Mouse (Mus musculus): ENCODE results near the gene Lats1. TPM values are rescaled to one million over a fixed set of nuclear protein-coding genes. Genes with fewer than 3 reads are reported as not detected.

Gene Lats1
- polyA plus RNA-seq, 1 experiment from 2014 or later: 10.6 TPM

GRCm38 (mm10) chr10:7710121-7710520, 29.1 kb downstream of the Lats1 start:
- Histone ChIP-seq H3K27me3 (ENCODE audit: control insufficient read depth, insufficient read depth, low read depth, low read length) (no peaks in the 10 kb centered on the region), H3K27ac (ENCODE audit: low read length) (no peak overlapping the region), H3K9me3 (replicated peaks; ENCODE audit: control insufficient read depth, low read length, poor library complexity, severe bottlenecking) (no peaks in the 10 kb centered on the region), H3K36me3 (ENCODE audit: control insufficient read depth, insufficient read depth, low read length) (peaks cover 30% of the 10 kb centered on the region), H3K4me3 (ENCODE audit: low read depth, low read length) (no peak overlapping the region), H3K9ac (ENCODE audit: low read depth, low read length) (no peak overlapping the region), H3K4me1 (ENCODE audit: control insufficient read depth, insufficient read depth, low read length) (no peaks in the 10 kb centered on the region), H3K4me2 (ENCODE audit: low read length) (no peak overlapping the region)
- 92% methylated on average over 5 of the region's 5 CpGs for WGBS
- ATAC-seq: no peak

DNA sequence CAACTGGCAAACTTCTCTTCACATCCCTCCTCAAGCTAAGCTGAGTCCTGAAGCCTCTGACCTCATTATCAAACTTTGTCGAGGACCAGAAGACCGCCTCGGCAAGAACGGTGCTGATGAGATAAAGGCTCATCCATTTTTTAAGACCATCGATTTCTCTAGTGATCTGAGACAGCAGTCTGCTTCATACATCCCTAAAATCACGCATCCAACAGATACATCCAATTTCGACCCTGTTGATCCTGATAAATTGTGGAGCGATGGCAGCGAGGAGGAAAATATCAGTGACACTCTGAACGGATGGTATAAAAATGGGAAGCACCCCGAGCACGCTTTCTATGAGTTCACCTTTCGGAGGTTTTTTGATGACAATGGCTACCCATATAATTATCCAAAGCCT, 31.5 kb downstream of the Lats1 start:
- Histone ChIP-seq H3K27me3 (ENCODE audit: control insufficient read depth, insufficient read depth, low read depth, low read length) (no peaks in the 10 kb centered on the region), H3K4me2 (ENCODE audit: low read length) (no peak overlapping the region), H3K9ac (ENCODE audit: low read depth, low read length) (no peak overlapping the region), H3K9me3 (replicated peaks; ENCODE audit: control insufficient read depth, low read length, poor library complexity, severe bottlenecking) (no peaks in the 10 kb centered on the region), H3K4me1 (ENCODE audit: control insufficient read depth, insufficient read depth, low read length) (no peaks in the 10 kb centered on the region), H3K4me3 (ENCODE audit: low read depth, low read length) (no peak overlapping the region), H3K36me3 (ENCODE audit: control insufficient read depth, insufficient read depth, low read length) (peaks cover 24% of the 10 kb centered on the region), H3K27ac (ENCODE audit: low read length) (no peak overlapping the region)
- 94% methylated on average over 13 of the region's 13 CpGs for WGBS
- ATAC-seq: no peak

- WGBS: 75% methylated on average over 7 of the region's 7 CpGs
- no peak overlapping the region for H3K4me2 ChIP-seq (ENCODE audit: low read length)
- no peak overlapping the region for H3K4me3 ChIP-seq (ENCODE audit: low read depth, low read length)
- ATAC-seq: no peak
- H3K36me3 ChIP-seq (ENCODE audit: control insufficient read depth, insufficient read depth, low read length): peaks cover 20% of the 10 kb centered on the region
- no peaks in the 10 kb centered on the region for H3K9me3 ChIP-seq (replicated peaks; ENCODE audit: control insufficient read depth, low read length, poor library complexity, severe bottlenecking)
- no peak overlapping the region for H3K9ac ChIP-seq (ENCODE audit: low read depth, low read length)
- no peaks in the 10 kb centered on the region for H3K27me3 ChIP-seq (ENCODE audit: control insufficient read depth, insufficient read depth, low read depth, low read length)
- no peak overlapping the region for H3K27ac ChIP-seq (ENCODE audit: low read length)
- no peaks in the 10 kb centered on the region for H3K4me1 ChIP-seq (ENCODE audit: control insufficient read depth, insufficient read depth, low read length)
Observed at GRCm38 (mm10) chr10:7715056-7715455, 34.0 kb downstream of the Lats1 start.

DNA sequence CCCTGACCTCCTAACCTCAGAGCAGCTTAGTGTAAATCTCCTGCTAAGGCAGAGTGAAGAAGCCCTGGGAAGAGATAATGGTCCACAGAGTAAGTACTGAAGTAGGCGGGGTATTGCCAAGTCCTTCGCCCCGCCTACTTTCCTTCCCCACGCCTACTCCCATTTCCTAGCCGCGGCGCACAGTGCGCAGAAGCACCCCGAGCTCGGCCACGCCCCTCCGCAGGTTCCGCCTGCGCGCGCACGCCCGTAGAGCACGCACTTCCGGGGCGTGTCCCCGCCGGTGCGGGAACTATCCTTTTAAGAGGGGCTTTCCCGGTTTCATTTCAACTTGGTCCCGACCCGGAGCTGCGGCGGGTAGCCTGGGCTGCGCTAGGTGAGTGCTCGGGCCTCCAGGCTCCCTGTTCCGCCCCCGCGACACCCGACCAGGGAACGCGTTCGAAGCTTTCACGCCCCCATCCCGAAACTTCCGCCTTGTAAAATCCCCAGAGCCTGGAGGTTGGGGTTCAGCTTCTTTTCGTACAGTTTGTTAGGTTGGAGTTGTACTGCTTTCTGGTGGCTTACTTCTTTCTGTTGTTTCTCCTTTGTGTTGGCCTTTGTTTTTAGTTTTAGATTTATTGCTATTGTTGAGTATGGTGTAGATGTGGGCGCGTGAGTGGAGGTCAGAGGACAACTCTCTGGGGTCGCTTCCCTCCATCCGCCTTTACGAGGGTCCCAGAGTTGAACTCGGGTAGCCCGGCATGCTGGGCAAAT, 44.9 kb downstream of the Lats1 start, which contains the start of gene Katna1:
Gene Katna1 (plus strand): TSS at position 250 of the 750 bp plus-strand sequence.
- under 1% methylated on average over 49 of the region's 49 CpGs for WGBS

GRCm38 (mm10) chr10:7726501-7726812, 45.4 kb downstream of the Lats1 start:
- no peak for ATAC-seq
- WGBS: 0% methylated on average over 8 of the region's 8 CpGs

More for the DNA sequence above, 44.9 kb downstream of the Lats1 start, which contains the start of gene Katna1:
- Histone ChIP-seq H3K27me3 (ENCODE audit: control insufficient read depth, insufficient read depth, low read depth, low read length) (no peaks in the 10 kb centered on the region), H3K4me1 (ENCODE audit: control insufficient read depth, insufficient read depth, low read length) (peaks cover 19% of the 10 kb centered on the region), H3K27ac (ENCODE audit: low read length) (peak within 1 kb of the TSS; percentile 81), H3K36me3 (ENCODE audit: control insufficient read depth, insufficient read depth, low read length) (no peaks in the 10 kb centered on the region), H3K4me3 (ENCODE audit: low read depth, low read length) (peak within 1 kb of the TSS; percentile 87), H3K9ac (ENCODE audit: low read depth, low read length) (peak within 1 kb of the TSS; percentile 80), H3K4me2 (ENCODE audit: low read length) (peak within 1 kb of the TSS; percentile 79), H3K9me3 (replicated peaks; ENCODE audit: control insufficient read depth, low read length, poor library complexity, severe bottlenecking) (no peaks in the 10 kb centered on the region)
- ATAC-seq: peak; percentile 99

GRCm38 (mm10) chr10:7727011-7727410, 46.0 kb downstream of the Lats1 start:
- Histone ChIP-seq H3K36me3 (ENCODE audit: control insufficient read depth, insufficient read depth, low read length) (no peaks in the 10 kb centered on the region), H3K4me3 (ENCODE audit: low read depth, low read length) (no peak overlapping the region), H3K4me2 (ENCODE audit: low read length) (peak overlapping the region; percentile 71), H3K4me1 (ENCODE audit: control insufficient read depth, insufficient read depth, low read length) (peaks cover 21% of the 10 kb centered on the region), H3K9ac (ENCODE audit: low read depth, low read length) (no peak overlapping the region; the same call in 1 of the 2 replicates), H3K27me3 (ENCODE audit: control insufficient read depth, insufficient read depth, low read depth, low read length) (no peaks in the 10 kb centered on the region), H3K9me3 (replicated peaks; ENCODE audit: control insufficient read depth, low read length, poor library complexity, severe bottlenecking) (no peaks in the 10 kb centered on the region), H3K27ac (ENCODE audit: low read length) (no peak overlapping the region)
- no peak for ATAC-seq
- WGBS: 28% methylated on average over 3 of the region's 3 CpGs

More at GRCm38 (mm10) chr10:7726501-7726812, 45.4 kb downstream of the Lats1 start:
- Histone ChIP-seq H3K9ac (ENCODE audit: low read depth, low read length) (peak overlapping the region; percentile 80), H3K4me1 (ENCODE audit: control insufficient read depth, insufficient read depth, low read length) (peaks cover 19% of the 10 kb centered on the region), H3K4me2 (ENCODE audit: low read length) (peak overlapping the region; percentile 71), H3K4me3 (ENCODE audit: low read depth, low read length) (peak overlapping the region; percentile 87), H3K27me3 (ENCODE audit: control insufficient read depth, insufficient read depth, low read depth, low read length) (no peaks in the 10 kb centered on the region), H3K27ac (ENCODE audit: low read length) (peak overlapping the region; percentile 81; the same call in 1 of the 2 replicates), H3K9me3 (replicated peaks; ENCODE audit: control insufficient read depth, low read length, poor library complexity, severe bottlenecking) (no peaks in the 10 kb centered on the region), H3K36me3 (ENCODE audit: control insufficient read depth, insufficient read depth, low read length) (no peaks in the 10 kb centered on the region)

GRCm38 (mm10) chr10:7731582-7731981, 50.6 kb downstream of the Lats1 start:
- H3K27ac ChIP-seq (ENCODE audit: low read length): no peak overlapping the region
- H3K36me3 ChIP-seq (ENCODE audit: control insufficient read depth, insufficient read depth, low read length): no peaks in the 10 kb centered on the region
- H3K4me2 ChIP-seq (ENCODE audit: low read length): no peak overlapping the region
- H3K9me3 ChIP-seq (replicated peaks; ENCODE audit: control insufficient read depth, low read length, poor library complexity, severe bottlenecking): no peaks in the 10 kb centered on the region
- H3K9ac ChIP-seq (ENCODE audit: low read depth, low read length): 0 out of 2 replicates have a peak overlapping the region, but pooled peaks have one; percentile 30
- no peak for ATAC-seq
- H3K4me1 ChIP-seq (ENCODE audit: control insufficient read depth, insufficient read depth, low read length): peaks cover 17% of the 10 kb centered on the region
- no peak overlapping the region for H3K4me3 ChIP-seq (ENCODE audit: low read depth, low read length)
- no peaks in the 10 kb centered on the region for H3K27me3 ChIP-seq (ENCODE audit: control insufficient read depth, insufficient read depth, low read depth, low read length)

DNA sequence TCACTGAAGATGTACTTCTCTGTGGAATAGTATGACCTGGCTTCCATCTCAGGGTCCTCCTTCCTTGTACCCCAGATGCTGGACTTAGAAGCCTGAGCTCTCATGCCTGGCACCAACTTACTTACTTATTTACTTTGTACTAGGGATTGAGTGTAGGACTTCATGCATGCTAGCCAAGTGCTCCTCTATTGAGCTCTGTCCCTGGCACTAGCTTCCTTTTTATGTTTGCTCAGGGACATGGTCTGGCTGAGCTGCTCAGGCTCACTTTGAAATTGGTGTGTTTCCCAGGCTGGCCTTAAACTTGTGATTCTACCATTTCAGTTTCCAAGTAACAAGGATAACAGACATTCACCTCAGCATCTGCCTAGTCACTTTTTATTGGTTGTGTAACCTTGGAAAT, 56.1 kb downstream of the Lats1 start:
- Histone ChIP-seq H3K36me3 (ENCODE audit: control insufficient read depth, insufficient read depth, low read length) (0 out of 2 replicates have a peak, but pooled peaks cover 2% of the 10 kb centered on the region), H3K9me3 (replicated peaks; ENCODE audit: control insufficient read depth, low read length, poor library complexity, severe bottlenecking) (no peaks in the 10 kb centered on the region), H3K27ac (ENCODE audit: low read length) (no peak overlapping the region), H3K4me2 (ENCODE audit: low read length) (no peak overlapping the region), H3K27me3 (ENCODE audit: control insufficient read depth, insufficient read depth, low read depth, low read length) (no peaks in the 10 kb centered on the region), H3K9ac (ENCODE audit: low read depth, low read length) (no peak overlapping the region), H3K4me1 (ENCODE audit: control insufficient read depth, insufficient read depth, low read length) (no peaks in the 10 kb centered on the region), H3K4me3 (ENCODE audit: low read depth, low read length) (no peak overlapping the region)
- ATAC-seq: no peak

- Histone ChIP-seq H3K4me2 (ENCODE audit: low read length) (no peak overlapping the region), H3K27me3 (ENCODE audit: control insufficient read depth, insufficient read depth, low read depth, low read length) (no peaks in the 10 kb centered on the region), H3K9me3 (replicated peaks; ENCODE audit: control insufficient read depth, low read length, poor library complexity, severe bottlenecking) (no peaks in the 10 kb centered on the region), H3K36me3 (ENCODE audit: control insufficient read depth, insufficient read depth, low read length) (peaks cover 2% of the 10 kb centered on the region; the same call in 1 of the 2 replicates), H3K9ac (ENCODE audit: low read depth, low read length) (no peak overlapping the region), H3K4me3 (ENCODE audit: low read depth, low read length) (no peak overlapping the region), H3K27ac (ENCODE audit: low read length) (no peak overlapping the region), H3K4me1 (ENCODE audit: control insufficient read depth, insufficient read depth, low read length) (no peaks in the 10 kb centered on the region)
- 88% methylated on average over 3 of the region's 3 CpGs for WGBS
- ATAC-seq: no peak
Observed at GRCm38 (mm10) chr10:7737914-7738313, 56.9 kb downstream of the Lats1 start.

Measured in midbrain, embryonic 16.5 days (tissue).